Mouse (Mus musculus) telencephalon, adult 2 months (tissue): ENCODE results near the gene Olfr1123.
"Not testable (repeated sequence)": the region's sequence is repeated elsewhere in the genome, so short reads cannot be mapped to it uniquely, and the experiment has no call there.

Experiments used
- DNase-seq: peaks from one replicate; pipeline ENCODE4 v3.0.0-alpha.2; 2011; ENCODE audit warnings: low read depth, low spot score

Gene Olfr1123

DNA sequence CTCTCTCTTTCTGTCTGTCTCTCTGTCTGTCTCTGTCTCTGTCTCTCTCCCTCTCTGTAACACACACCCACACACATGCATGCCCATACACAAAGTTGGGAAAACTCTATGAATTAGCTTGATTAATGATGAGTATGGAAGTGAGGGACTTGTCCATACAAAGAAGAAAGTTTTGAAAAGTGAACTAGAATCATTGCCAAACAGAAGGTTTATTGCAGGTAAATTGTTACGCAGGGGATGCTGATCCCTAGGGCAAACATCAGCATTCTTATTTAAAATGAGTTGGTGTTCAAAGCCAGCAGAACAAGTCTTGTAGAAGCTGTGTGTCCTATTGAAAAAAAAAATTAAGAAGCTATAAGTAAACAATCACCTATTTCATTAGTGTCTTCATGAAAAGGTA is at the start of gene Olfr1123:
Gene Olfr1123 (plus strand): TSS at position 301 of the 400 bp plus-strand sequence.
- no peak for DNase-seq

DNA sequence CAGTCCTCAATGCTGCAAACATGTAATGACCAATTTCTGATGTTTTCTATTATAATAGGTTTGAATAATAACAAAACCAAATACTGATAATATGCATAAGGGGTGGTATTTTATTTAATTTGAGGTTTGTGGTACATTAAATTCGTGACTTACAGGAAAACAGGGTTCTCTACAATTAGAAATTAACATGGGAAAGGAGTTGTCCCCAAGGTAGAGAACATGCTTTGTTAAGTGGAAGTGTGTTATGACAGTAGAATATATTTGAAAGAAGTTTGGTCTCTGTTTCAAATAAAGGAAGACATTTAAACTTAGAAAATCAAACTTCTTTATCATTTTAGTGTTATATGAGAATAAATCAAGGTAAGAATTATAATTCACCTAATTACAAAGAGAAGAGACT is 46.8 kb upstream of the Olfr1123 start, which contains the start of gene Olfr1121:
Gene Olfr1121 (plus strand): TSS at position 301 of the 400 bp plus-strand sequence.
- no peak for DNase-seq

DNA sequence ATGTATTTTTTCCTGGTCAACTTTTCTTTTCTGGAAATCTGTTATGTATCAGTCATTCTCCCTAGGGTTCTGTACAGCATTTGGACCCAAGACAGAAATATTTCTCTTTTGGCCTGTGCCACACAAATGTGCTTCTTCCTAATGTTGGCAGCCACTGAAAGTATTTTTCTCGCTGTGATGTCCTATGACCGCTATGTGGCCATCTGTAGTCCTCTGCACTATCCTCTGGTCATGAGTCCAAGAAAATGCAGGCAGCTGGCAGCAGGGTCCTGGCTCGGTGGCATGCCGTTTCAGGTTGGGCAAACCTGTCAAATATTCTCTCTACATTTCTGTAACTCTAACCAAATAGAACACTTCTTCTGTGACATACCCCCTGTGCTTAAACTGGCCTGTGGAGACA is 44.7 kb upstream of the Olfr1123 start:
- no peak for DNase-seq

DNA sequence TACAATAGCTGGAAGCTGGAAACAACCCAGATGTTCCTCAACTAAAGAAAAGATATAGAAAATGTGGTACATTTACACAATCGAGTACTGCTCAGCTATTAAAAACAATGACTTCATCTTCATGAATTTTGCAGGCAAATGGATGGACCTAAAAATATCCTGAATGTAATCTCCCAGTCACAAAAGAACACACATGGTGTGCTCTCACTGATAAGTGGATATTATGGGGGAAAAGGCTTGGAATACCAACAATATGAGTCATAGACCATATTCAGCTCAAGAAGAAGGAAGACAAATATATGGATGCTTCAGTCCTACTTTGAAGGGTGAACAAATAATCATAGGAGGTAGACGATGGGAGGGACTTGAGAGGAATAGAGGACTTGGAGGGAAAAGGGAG is 32.5 kb upstream of the Olfr1123 start:
- no peak for DNase-seq

DNA sequence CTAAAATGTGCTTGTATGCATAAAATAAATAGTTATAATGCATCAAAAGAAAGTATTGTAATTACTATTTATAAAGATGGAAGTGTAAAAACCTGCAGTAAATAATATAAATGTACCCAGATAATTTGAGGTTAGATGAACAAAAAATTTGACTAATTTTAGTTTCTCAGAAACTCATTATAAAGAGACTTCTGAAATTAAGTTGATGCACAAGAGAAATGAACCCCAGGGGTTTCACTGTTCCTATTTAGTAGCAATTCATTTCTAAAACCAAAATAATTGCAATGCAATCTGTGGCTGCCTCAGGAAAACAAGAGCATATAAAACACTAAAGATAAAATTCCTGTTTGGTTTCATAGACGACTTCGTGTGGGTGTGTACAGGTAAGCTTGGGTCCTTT is 30.9 kb upstream of the Olfr1123 start, which contains the start of gene Olfr1122:
Gene Olfr1122 (plus strand): TSS at position 301 of the 400 bp plus-strand sequence.
- DNase-seq: no peak

DNA sequence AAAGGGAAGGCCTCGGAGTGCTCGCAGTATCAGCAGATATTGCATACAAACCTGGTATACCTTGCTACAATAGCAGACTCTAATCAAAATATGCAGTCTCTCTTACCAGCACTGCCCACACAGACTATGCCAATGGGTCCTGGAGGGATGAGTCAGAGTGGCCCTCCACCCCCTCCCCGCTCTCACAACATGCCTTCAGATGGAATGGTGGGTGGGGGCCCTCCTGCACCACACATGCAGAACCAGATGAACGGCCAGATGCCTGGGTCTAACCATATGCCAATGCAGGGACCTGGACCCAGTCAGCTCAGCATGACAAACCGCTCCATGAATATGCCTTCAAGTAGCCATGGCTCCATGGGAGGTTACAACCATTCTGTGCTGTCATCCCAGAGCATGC is 22.8 kb upstream of the Olfr1123 start:
- DNase-seq: not testable (repeated sequence)

DNA sequence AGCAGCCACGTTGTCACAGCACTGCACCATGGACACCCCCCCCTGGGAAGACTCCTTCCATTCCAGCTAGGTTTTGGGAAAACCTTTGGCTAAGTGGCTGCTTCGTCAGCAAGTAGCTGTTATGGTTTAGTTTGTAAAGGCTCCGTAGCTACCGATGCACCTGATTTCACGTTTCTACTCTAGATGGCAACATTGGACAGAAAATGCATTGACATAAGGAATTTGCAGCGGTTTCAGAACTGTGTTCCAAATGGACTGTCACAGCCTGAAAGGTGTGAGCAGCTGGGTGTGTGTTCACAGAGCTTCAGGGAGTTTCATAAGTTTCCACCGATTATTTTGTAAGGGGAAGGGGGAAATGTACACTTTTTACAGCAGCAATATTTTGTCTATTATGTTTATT is 21.7 kb upstream of the Olfr1123 start:
- not testable (repeated sequence) for DNase-seq

DNA sequence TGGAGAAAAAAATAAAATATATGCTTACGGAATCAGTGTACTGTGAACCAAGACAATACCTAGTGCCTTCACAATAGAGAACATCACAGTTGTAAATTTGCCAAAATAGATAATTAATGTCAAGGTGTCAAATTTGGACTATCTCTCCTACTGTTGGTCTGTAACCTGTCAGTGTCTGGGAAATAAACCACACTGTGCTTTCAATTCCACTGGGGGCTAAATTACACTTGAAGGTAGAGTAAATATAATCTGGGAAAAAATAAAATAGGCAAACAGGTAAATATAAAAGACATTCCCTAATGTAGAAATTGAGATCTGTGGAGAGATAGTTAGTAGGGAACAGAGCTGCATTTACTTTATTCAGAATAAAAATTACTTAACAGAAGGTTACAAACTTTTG is 13.5 kb downstream of the Olfr1123 start, which contains the start of gene Olfr1124:
Gene Olfr1124 (plus strand): TSS at position 301 of the 400 bp plus-strand sequence.
- no peak for DNase-seq

DNA sequence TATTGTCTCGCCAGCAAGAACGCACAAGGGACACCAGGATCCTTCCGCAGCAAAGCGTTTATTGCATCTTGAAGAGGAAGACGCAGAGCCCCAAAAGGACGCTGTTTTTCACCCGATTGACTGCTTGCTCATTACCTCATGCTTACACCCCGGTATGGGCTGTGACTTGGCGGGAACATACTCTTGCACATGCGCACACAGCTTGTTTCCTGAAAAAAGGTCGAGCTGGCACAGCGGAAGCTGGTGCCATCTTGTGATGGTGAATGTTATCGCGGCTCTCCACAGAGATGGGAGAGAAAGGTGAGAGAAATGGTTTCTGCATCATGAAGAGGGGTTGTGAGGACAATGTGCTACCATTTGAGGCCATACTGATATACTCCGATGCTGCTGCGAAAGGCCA is 21.3 kb downstream of the Olfr1123 start:
- no peak for DNase-seq

DNA sequence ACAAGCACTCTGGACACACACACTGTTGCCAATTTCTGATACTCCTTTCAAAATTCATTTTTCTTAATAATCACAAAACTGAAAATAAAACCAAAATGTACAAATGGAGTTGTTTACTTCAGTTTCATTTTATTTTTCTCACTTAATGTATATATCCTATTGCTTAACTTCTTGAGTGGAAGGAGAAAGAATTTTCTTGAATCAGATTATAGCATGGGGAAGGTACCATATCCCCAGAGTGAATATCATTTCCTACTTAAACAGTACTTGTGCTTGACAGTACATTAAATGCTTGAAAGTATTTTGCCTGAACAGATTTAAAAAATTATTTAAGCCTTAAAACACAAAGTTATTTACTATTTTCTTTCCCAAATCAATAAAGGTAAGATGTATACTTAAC is 37.2 kb downstream of the Olfr1123 start, which contains the start of gene Olfr1126:
Gene Olfr1126 (plus strand): TSS at position 301 of the 400 bp plus-strand sequence.
- DNase-seq: no peak

DNA sequence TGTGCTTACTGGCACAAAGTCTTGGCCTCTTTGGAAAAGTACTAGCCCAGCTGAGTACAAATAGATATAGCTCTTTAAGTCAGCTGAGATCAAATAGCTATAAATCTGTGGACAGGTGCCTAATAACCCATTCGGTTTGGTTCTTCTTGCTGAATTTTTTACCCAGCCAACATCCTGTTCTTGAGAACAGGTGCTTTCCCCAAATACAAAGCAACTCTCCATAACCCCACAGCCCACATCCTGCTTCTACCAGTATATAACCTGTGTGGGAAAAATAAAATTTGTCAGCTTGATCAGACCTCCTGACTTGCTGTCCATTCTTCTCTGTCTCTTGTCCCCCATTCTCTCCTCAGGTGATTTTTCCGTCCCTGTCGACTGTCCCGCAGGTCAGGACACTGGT is 45.3 kb downstream of the Olfr1123 start:
- DNase-seq: no peak
